Mouse (Mus musculus) intestine, postnatal 0 days (tissue): Measurements from ENCODE around the gene Mad1l1. TPM values are rescaled to one million over a fixed set of nuclear protein-coding genes. Genes with fewer than 3 reads are reported as not detected.
A peak's percentile ranks its signal among the peaks of the same experiment; 100 is the strongest.

Experiments
- ATAC-seq: fragments of 200-750 bp; cut with Nextera tagmentation; 2 replicates; pipeline ENCODE4 v1.8.0; 2017; ENCODE audit warnings: mild to moderate bottlenecking, moderate TSS enrichment, moderate library complexity
- H3K27ac ChIP-seq: fragments of 300-500 bp; sonication (generic); 2 replicates; pipeline ENCODE4 v1.5.1; 2014; ENCODE audit warnings: mild to moderate bottlenecking, low read depth, low read length, moderate library complexity
- H3K27me3 ChIP-seq: fragments of 300-500 bp; sonication (generic); replicated peaks from 2 replicates; pipeline ENCODE4 v1.6.1; 2014; ENCODE audit warnings: low read length, mixed read lengths; ENCODE audit not compliant: control insufficient read depth, insufficient read depth
- H3K36me3 ChIP-seq: fragments of 300-500 bp; sonication (generic); 2 replicates; pipeline ENCODE4 v1.6.1; 2014; ENCODE audit warnings: mild to moderate bottlenecking, moderate library complexity; ENCODE audit not compliant: control insufficient read depth, insufficient read depth
- H3K4me1 ChIP-seq: fragments of 300-500 bp; sonication (generic); replicated peaks from 2 replicates; pipeline ENCODE4 v1.6.1; 2014; ENCODE audit warnings: antibody characterized with exemption, low read length, mixed read lengths; ENCODE audit not compliant: control insufficient read depth, insufficient read depth
- H3K4me2 ChIP-seq: fragments of 300-500 bp; sonication (generic); replicated peaks from 2 replicates; pipeline ENCODE4 v1.6.1; 2014; ENCODE audit warnings: low read depth, mild to moderate bottlenecking, moderate library complexity
- H3K4me3 ChIP-seq: fragments of 300-500 bp; sonication (generic); 2 replicates; pipeline ENCODE4 v1.5.1; 2014; ENCODE audit warnings: low read depth, low read length
- H3K9ac ChIP-seq: fragments of 300-500 bp; sonication (generic); 2 replicates; pipeline ENCODE4 v1.6.1; 2014; ENCODE audit warnings: mild to moderate bottlenecking, low read depth, low read length
- H3K9me3 ChIP-seq: fragments of 300-500 bp; sonication (generic); 2 replicates; pipeline ENCODE4 v1.6.1; 2016; ENCODE audit warnings: mixed run types; ENCODE audit not compliant: control insufficient read depth
- CTCF ChIP-seq: sonication (generic); IDR thresholded peaks from 2 replicates; pipeline ENCODE4 v1.5.1; 2016; ENCODE audit warnings: low read depth, mild to moderate bottlenecking, control low read depth, antibody characterized with exemption, moderate library complexity
- WGBS: fragments of 180-500 bp; shearing (Covaris S2); extraction: QIAGEN DNeasy Blood & Tissue Kit; methylation state at CpG from one replicate; pipeline ENCODE4 v1.1.7; 2014; 5-methylcytosine and 5-hydroxymethylcytosine counted together
- polyA plus RNA-seq: library from polyadenylated mRNA; unstranded; fragments of >200 nt; fragmentation: Nextera tagmentation; extraction: Ambion mirVana; gene quantifications from 2 replicates; pipeline ENCODE4 v1.2.1, GENCODE M21; 2015

Gene Mad1l1
- polyA plus RNA-seq, 1 experiment from 2014 or later: 10.3 TPM

- Histone ChIP-seq H3K27ac (no peak overlapping the region), H3K4me2 (no peak overlapping the region), H3K9me3 (no peaks in the 10 kb centered on the region), H3K4me1 (no peaks in the 10 kb centered on the region), H3K4me3 (no peak overlapping the region), H3K9ac (no peak overlapping the region), H3K36me3 (no peaks in the 10 kb centered on the region), H3K27me3 (no peaks in the 10 kb centered on the region)
- ATAC-seq: no peak
- TF ChIP-seq CTCF: no peak
- WGBS: 98% methylated on average over 2 of the region's 2 CpGs
These were observed 296.1 kb downstream of the Mad1l1 start for GRCm38 (mm10) chr5:140025301-140025700.

- Histone ChIP-seq H3K27ac (no peak overlapping the region), H3K27me3 (no peaks in the 10 kb centered on the region), H3K9me3 (no peaks in the 10 kb centered on the region), H3K4me2 (no peak overlapping the region), H3K4me1 (no peaks in the 10 kb centered on the region), H3K36me3 (no peaks in the 10 kb centered on the region), H3K9ac (no peak overlapping the region), H3K4me3 (no peak overlapping the region)
- 0 out of 2 replicates have a peak, but pooled peaks have one; percentile 31 for ATAC-seq
- 58% methylated on average over 3 of the region's 3 CpGs for WGBS
- TF ChIP-seq CTCF: no peak
These were observed 297.3 kb downstream of the Mad1l1 start for GRCm38 (mm10) chr5:140023941-140024500.

GRCm38 (mm10) chr5:140022861-140023260 lies 298.5 kb downstream of the Mad1l1 start:
- Histone ChIP-seq H3K4me1 (no peaks in the 10 kb centered on the region), H3K27me3 (no peaks in the 10 kb centered on the region), H3K9me3 (no peaks in the 10 kb centered on the region), H3K27ac (no peak overlapping the region), H3K4me2 (no peak overlapping the region), H3K9ac (no peak overlapping the region), H3K4me3 (no peak overlapping the region), H3K36me3 (no peaks in the 10 kb centered on the region)
- TF ChIP-seq CTCF: no peak
- WGBS: 84% methylated on average over 6 of the region's 6 CpGs
- no peak for ATAC-seq

GRCm38 (mm10) chr5:140021755-140022154 lies 299.6 kb downstream of the Mad1l1 start:
- H3K27ac ChIP-seq: no peak overlapping the region
- H3K4me3 ChIP-seq: no peak overlapping the region
- no peaks in the 10 kb centered on the region for H3K27me3 ChIP-seq
- no peak for TF ChIP-seq CTCF
- ATAC-seq: no peak
- no peaks in the 10 kb centered on the region for H3K4me1 ChIP-seq
- H3K9me3 ChIP-seq: no peaks in the 10 kb centered on the region
- 85% methylated on average over 10 of the region's 10 CpGs for WGBS
- H3K36me3 ChIP-seq: no peaks in the 10 kb centered on the region
- H3K4me2 ChIP-seq: no peak overlapping the region
- no peak overlapping the region for H3K9ac ChIP-seq

- no peak for TF ChIP-seq CTCF
- ATAC-seq: no peak
- no peak overlapping the region for H3K4me2 ChIP-seq
- no peak overlapping the region for H3K4me3 ChIP-seq
- H3K36me3 ChIP-seq: no peaks in the 10 kb centered on the region
- H3K4me1 ChIP-seq: no peaks in the 10 kb centered on the region
- no peaks in the 10 kb centered on the region for H3K9me3 ChIP-seq
- no peak overlapping the region for H3K9ac ChIP-seq
- H3K27ac ChIP-seq: no peak overlapping the region
- no peaks in the 10 kb centered on the region for H3K27me3 ChIP-seq
- WGBS: 91% methylated on average over 1 of the region's 1 CpGs
These were observed 301.7 kb downstream of the Mad1l1 start for GRCm38 (mm10) chr5:140019616-140020015.

- no peak overlapping the region for H3K4me2 ChIP-seq
- no peaks in the 10 kb centered on the region for H3K27me3 ChIP-seq
- H3K9me3 ChIP-seq: no peaks in the 10 kb centered on the region
- TF ChIP-seq CTCF: no peak
- H3K4me1 ChIP-seq: no peaks in the 10 kb centered on the region
- no peak overlapping the region for H3K4me3 ChIP-seq
- no peak for ATAC-seq
- H3K36me3 ChIP-seq: no peaks in the 10 kb centered on the region
- H3K9ac ChIP-seq: no peak overlapping the region
- 93% methylated on average over 7 of the region's 7 CpGs for WGBS
- H3K27ac ChIP-seq: no peak overlapping the region
These were observed 302.6 kb downstream of the Mad1l1 start for GRCm38 (mm10) chr5:140018780-140019179.

GRCm38 (mm10) chr5:140016896-140017295 lies 304.5 kb downstream of the Mad1l1 start:
- no peaks in the 10 kb centered on the region for H3K36me3 ChIP-seq
- TF ChIP-seq CTCF: no peak
- H3K27ac ChIP-seq: no peak overlapping the region
- no peak overlapping the region for H3K4me3 ChIP-seq
- whole genome bisulfite sequencing: 95% methylated on average over 1 of the region's 1 CpGs
- no peak for ATAC-seq
- H3K9me3 ChIP-seq: no peaks in the 10 kb centered on the region
- no peak overlapping the region for H3K4me2 ChIP-seq
- no peaks in the 10 kb centered on the region for H3K4me1 ChIP-seq
- no peaks in the 10 kb centered on the region for H3K27me3 ChIP-seq
- H3K9ac ChIP-seq: no peak overlapping the region
